Mouse (Mus musculus): ENCODE measurements at regions not wholly inside any gene's neighbourhood (a gene's known extent, or its start where the extent isn't known, plus 50 kb on each side); places are given as distances from the start of the nearest gene placed in this dataset.

GRCm38 (mm10) chr15:9864778-9865177 is 116.1 kb upstream of the Spef2 start:
- no peaks in the 10 kb centered on the region for H3K4me1 ChIP-seq (ENCODE audit: control insufficient read depth in 1 of 2, insufficient read depth in 2 of 2, low read length in 2 of 2)
- peaks cover 1 to 4% of the 10 kb centered on the region in 2 experiments; a peak in 2 of 4 replicates for H3K27me3 ChIP-seq (ENCODE audit: control insufficient read depth in 1 of 2, insufficient read depth in 2 of 2, low read length in 2 of 2)
- no peaks in the 10 kb centered on the region for H3K79me2 ChIP-seq (ENCODE audit: control insufficient read depth, insufficient read depth, low read length, poor library complexity)
- no peaks in the 10 kb centered on the region for H3K36me3 ChIP-seq (ENCODE audit: control insufficient read depth in 1 of 2, insufficient read depth in 2 of 2, low read length in 2 of 2)
- DNase-seq (ENCODE audit: low read depth, low spot score), result no peak
- H3K27ac ChIP-seq (ENCODE audit: control insufficient read depth, low read depth, low read length), result no peak overlapping the region
- no peak overlapping the region for H3K4me3 ChIP-seq (ENCODE audit: control insufficient read depth in 1 of 2, insufficient read depth in 1 of 2, low read depth in 2 of 2, low read length in 2 of 2)
- no peaks in the 10 kb centered on the region for H3K9me3 ChIP-seq (replicated peaks; ENCODE audit: insufficient read depth, low read length)
- TF ChIP-seq POLR2AphosphoS5 (IDR thresholded peaks at IDR 0.05; ENCODE audit: borderline replicate concordance, low read depth, low read length), result no peak
- no peak for TF ChIP-seq ZMIZ1 (IDR thresholded peaks at IDR 0.05; ENCODE audit: low read depth, low read length)
- H3K9ac ChIP-seq (ENCODE audit: control insufficient read depth, low read depth, low read length, poor library complexity, severe bottlenecking), result no peak overlapping the region

- no peak for DNase-seq (ENCODE audit: low read depth, low spot score)
- no peaks in the 10 kb centered on the region for H3K36me3 ChIP-seq (ENCODE audit: control insufficient read depth in 1 of 2, insufficient read depth in 2 of 2, low read length in 2 of 2)
- no peak for TF ChIP-seq USF2 (IDR thresholded peaks at IDR 0.05; ENCODE audit: borderline replicate concordance in 1 of 2, insufficient read depth in 1 of 2, low read depth in 1 of 2, low read length in 2 of 2)
- TF ChIP-seq TBP (IDR thresholded peaks at IDR 0.05; ENCODE audit: low read depth, low read length), result no peak
- no peak for TF ChIP-seq HCFC1 (IDR thresholded peaks at IDR 0.05; ENCODE audit: low read depth, low read length)
- no peak for TF ChIP-seq ZMIZ1 (IDR thresholded peaks at IDR 0.05; ENCODE audit: low read depth, low read length)
- TF ChIP-seq ETS1 (IDR thresholded peaks at IDR 0.05; ENCODE audit: low read depth, low read length), result no peak
- no peak for TF ChIP-seq EP300 (IDR thresholded peaks at IDR 0.05; ENCODE audit: low read depth in 1 of 2, low read length in 2 of 2)
- no peak for TF ChIP-seq CTCF (IDR thresholded peaks at IDR 0.05 in 2 of 3, conservative IDR thresholded peaks at IDR 0.05 in 1 of 3; ENCODE audit: control insufficient read depth in 1 of 3, insufficient read depth in 1 of 3, low read depth in 2 of 3, low read length in 3 of 3, poor library complexity in 1 of 3, severe bottlenecking in 1 of 3)
- no peak for TF ChIP-seq SMC3 (IDR thresholded peaks at IDR 0.05; ENCODE audit: low read depth, low read length)
- TF ChIP-seq POLR2AphosphoS2 (IDR thresholded peaks at IDR 0.05; ENCODE audit: low read length), result no peak
- TF ChIP-seq RAD21 (IDR thresholded peaks at IDR 0.05; ENCODE audit: low read depth, low read length), result no peak
- TF ChIP-seq KAT2A (conservative IDR thresholded peaks at IDR 0.05; ENCODE audit: low read depth, low read length), result no peak
- TF ChIP-seq TCF12 (IDR thresholded peaks at IDR 0.05; ENCODE audit: low read depth, low read length), result no peak
- TF ChIP-seq USF1 (IDR thresholded peaks at IDR 0.05; ENCODE audit: low read depth, low read length), result no peak
- no peak for TF ChIP-seq MXI1 (IDR thresholded peaks at IDR 0.05; ENCODE audit: low read depth, low read length)
- TF ChIP-seq E2F4 (IDR thresholded peaks at IDR 0.05; ENCODE audit: borderline replicate concordance, low read depth, low read length), result no peak
- TF ChIP-seq MAFK (IDR thresholded peaks at IDR 0.05; ENCODE audit: borderline replicate concordance, low read depth, low read length), result no peak
- no peak for TF ChIP-seq MEF2A (IDR thresholded peaks at IDR 0.05; ENCODE audit: extremely low read depth, insufficient replicate concordance, low read depth, low read length, poor library complexity, severe bottlenecking)
- TF ChIP-seq POLR2A (IDR thresholded peaks at IDR 0.05; ENCODE audit: control insufficient read depth in 1 of 2, insufficient read depth in 1 of 2, low read depth in 1 of 2, low read length in 2 of 2, poor library complexity in 1 of 2), result no peak
- no peak for TF ChIP-seq ZKSCAN1 (IDR thresholded peaks at IDR 0.05; ENCODE audit: low read depth, low read length)
- peaks cover 1 to 7% of the 10 kb centered on the region in 2 experiments; a peak in 2 of 4 replicates for H3K27me3 ChIP-seq (ENCODE audit: control insufficient read depth in 1 of 2, insufficient read depth in 2 of 2, low read length in 2 of 2)
- H3K4me3 ChIP-seq (ENCODE audit: control insufficient read depth in 1 of 2, insufficient read depth in 1 of 2, low read depth in 2 of 2, low read length in 2 of 2), result no peak overlapping the region
- H3K9ac ChIP-seq (ENCODE audit: control insufficient read depth, low read depth, low read length, poor library complexity, severe bottlenecking), result no peak overlapping the region
- H3K9me3 ChIP-seq (replicated peaks; ENCODE audit: insufficient read depth, low read length), result no peaks in the 10 kb centered on the region
- no peak overlapping the region for H3K27ac ChIP-seq (ENCODE audit: control insufficient read depth, low read depth, low read length)
- H3K4me1 ChIP-seq (ENCODE audit: control insufficient read depth in 1 of 2, insufficient read depth in 2 of 2, low read length in 2 of 2), result no peaks in the 10 kb centered on the region
- H3K79me2 ChIP-seq (ENCODE audit: control insufficient read depth, insufficient read depth, low read length, poor library complexity), result no peaks in the 10 kb centered on the region
Observed at GRCm38 (mm10) chr15:9861825-9862224, 113.2 kb upstream of the Spef2 start.

Data from MEL (cell line).